Mouse (Mus musculus) testis, adult 2 months (tissue): ENCODE measurements around the gene Rsl1d1. TPM values are rescaled to one million over a fixed set of nuclear protein-coding genes. Genes with fewer than 3 reads are reported as not detected.

Experiments used
- H3K27ac ChIP-seq: fragments of 200-500 bp; 2 replicates; pipeline ENCODE4 v1.5.1; 2012; ENCODE audit warnings: low read depth, low read length; ENCODE audit not compliant: control insufficient read depth, insufficient read depth
- H3K27me3 ChIP-seq: fragments of 200-500 bp; 2 replicates; pipeline ENCODE4 v1.6.1; 2012; ENCODE audit warnings: mild to moderate bottlenecking, low read length, moderate library complexity; ENCODE audit not compliant: control insufficient read depth, insufficient read depth
- H3K36me3 ChIP-seq: fragments of 200-500 bp; 2 replicates; pipeline ENCODE4 v1.6.1; 2012; ENCODE audit warnings: mild to moderate bottlenecking, low read length; ENCODE audit not compliant: control insufficient read depth, insufficient read depth
- H3K4me1 ChIP-seq: fragments of 200-500 bp; 2 replicates; pipeline ENCODE4 v1.6.1; 2012; ENCODE audit warnings: low read length; ENCODE audit not compliant: control insufficient read depth, insufficient read depth
- H3K4me3 ChIP-seq: fragments of 200-500 bp; 2 replicates; pipeline ENCODE4 v1.5.1; 2012; ENCODE audit warnings: low read depth, mild to moderate bottlenecking, low read length, moderate library complexity, mixed read lengths; ENCODE audit not compliant: control insufficient read depth
- CTCF ChIP-seq: fragments of 200-500 bp; IDR thresholded peaks from 2 replicates; pipeline ENCODE4 v1.5.1; 2012; ENCODE audit warnings: low read depth, mild to moderate bottlenecking, inconsistent platforms, low read length, moderate library complexity; ENCODE audit not compliant: control insufficient read depth, insufficient read depth, insufficient replicate concordance
- POLR2A ChIP-seq: fragments of 200-500 bp; IDR thresholded peaks from 2 replicates; pipeline ENCODE4 v1.6.1; 2012; ENCODE audit warnings: low read depth, mild to moderate bottlenecking, inconsistent platforms, low read length, moderate library complexity; ENCODE audit not compliant: control insufficient read depth
- polyA plus RNA-seq: library from polyadenylated mRNA; depleted of rRNA; stranded (reverse); fragments of >200 nt; gene quantifications from 2 replicates; pipeline ENCODE4 v1.2.3, GENCODE M21; 2012

Rsl1d1 gene
- polyA plus RNA-seq, 1 experiment, result 8.3 TPM

GRCm38 (mm10) chr16:11201740-11202394 lies 1.3 kb downstream of the Rsl1d1 start:
- TF ChIP-seq CTCF (no peak), POLR2A (no peak)
- no peaks in the 10 kb centered on the region; the same call in none of the 2 replicates for H3K36me3 ChIP-seq
- no peak overlapping the region for H3K27ac ChIP-seq
- H3K27me3 ChIP-seq, result no peaks in the 10 kb centered on the region
- no peak overlapping the region; the same call in 1 of the 2 replicates for H3K4me3 ChIP-seq
- H3K4me1 ChIP-seq, result peaks cover 10% of the 10 kb centered on the region

GRCm38 (mm10) chr16:11200247-11200646 lies 2.9 kb downstream of the Rsl1d1 start:
- Histone ChIP-seq H3K4me3 (no peak overlapping the region), H3K36me3 (no peaks in the 10 kb centered on the region; the same call in none of the 2 replicates), H3K4me1 (peaks cover 10% of the 10 kb centered on the region), H3K27ac (no peak overlapping the region), H3K27me3 (no peaks in the 10 kb centered on the region)
- TF ChIP-seq CTCF, result no peak
- no peak for TF ChIP-seq POLR2A

GRCm38 (mm10) chr16:11198467-11198866 lies 4.7 kb downstream of the Rsl1d1 start:
- peaks cover 10% of the 10 kb centered on the region for H3K4me1 ChIP-seq
- no peak overlapping the region for H3K4me3 ChIP-seq
- H3K36me3 ChIP-seq, result no peaks in the 10 kb centered on the region; the same call in none of the 2 replicates
- H3K27ac ChIP-seq, result no peak overlapping the region
- H3K27me3 ChIP-seq, result no peaks in the 10 kb centered on the region
- no peak for TF ChIP-seq CTCF
- TF ChIP-seq POLR2A, result no peak

- Histone ChIP-seq H3K27ac (no peak overlapping the region), H3K4me1 (peaks cover 6% of the 10 kb centered on the region; the same call in 1 of the 2 replicates), H3K4me3 (no peak overlapping the region), H3K36me3 (no peaks in the 10 kb centered on the region; the same call in none of the 2 replicates), H3K27me3 (no peaks in the 10 kb centered on the region)
- TF ChIP-seq CTCF, result no peak
- TF ChIP-seq POLR2A, result no peak
These were observed 6.1 kb downstream of the Rsl1d1 start for GRCm38 (mm10) chr16:11197052-11197451.

- TF ChIP-seq CTCF (no peak), POLR2A (no peak)
These were observed 9.9 kb downstream of the Rsl1d1 start for GRCm38 (mm10) chr16:11193231-11193630.

GRCm38 (mm10) chr16:11190150-11190549 lies 13.0 kb downstream of the Rsl1d1 start:
- Histone ChIP-seq H3K36me3 (no peaks in the 10 kb centered on the region), H3K4me3 (no peak overlapping the region), H3K27me3 (no peaks in the 10 kb centered on the region), H3K4me1 (peaks cover 2% of the 10 kb centered on the region), H3K27ac (no peak overlapping the region)
- TF ChIP-seq CTCF (no peak), POLR2A (peak; percentile 19; the same call in 1 of the 2 replicates)

More at GRCm38 (mm10) chr16:11193231-11193630, 9.9 kb downstream of the Rsl1d1 start:
- no peak overlapping the region for H3K4me3 ChIP-seq
- no peak overlapping the region for H3K27ac ChIP-seq
- no peaks in the 10 kb centered on the region for H3K4me1 ChIP-seq
- no peaks in the 10 kb centered on the region; the same call in none of the 2 replicates for H3K36me3 ChIP-seq
- H3K27me3 ChIP-seq, result no peaks in the 10 kb centered on the region

GRCm38 (mm10) chr16:11177404-11177803 lies 25.7 kb downstream of the Rsl1d1 start:
- Histone ChIP-seq H3K36me3 (peaks cover 2% of the 10 kb centered on the region), H3K4me3 (peak overlapping the region; percentile 44), H3K27me3 (no peaks in the 10 kb centered on the region), H3K27ac (no peak overlapping the region), H3K4me1 (peaks cover 6% of the 10 kb centered on the region)
- TF ChIP-seq CTCF (no peak), POLR2A (no peak)
